In the genomic region with DNA sequence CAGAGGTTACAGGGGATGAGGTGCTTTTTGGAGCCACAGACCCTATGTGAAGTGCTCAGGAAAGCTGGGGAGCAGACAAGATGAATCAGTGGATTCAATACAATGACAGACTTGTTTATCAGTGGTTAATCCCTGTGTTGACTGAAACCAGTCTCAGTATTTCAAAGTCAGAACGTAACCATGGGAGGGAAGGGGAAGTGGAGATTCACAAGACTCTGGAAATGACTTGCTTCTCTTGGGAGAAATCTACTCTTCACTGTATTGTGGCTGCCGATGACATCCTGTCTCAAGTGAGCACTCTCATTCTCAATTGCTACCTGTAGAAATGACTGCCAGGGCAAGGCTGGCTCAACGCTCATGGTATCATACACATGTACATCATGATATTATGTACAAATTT, we compare ENCODE assay signal across 15 mouse cellular contexts.
"Had no signal": no experiment of that assay in that cellular context is flagged by ENCODE, and none has a peak within 500 bp of the region (broad histone marks: within the 10 kb centered on the region; RNA-seq: fewer than 3 reads in every experiment).

No protein-coding gene starts in this region.

- H3K27ac ChIP-seq: neural tube, embryonic 13.5 days; neural tube, embryonic 15.5 days; stomach, embryonic 15.5 days; stomach, postnatal 0 days had no signal

- H3K27me3 ChIP-seq: neural tube, embryonic 13.5 days; neural tube, embryonic 15.5 days; stomach, embryonic 15.5 days had no signal

- H3K9me3 ChIP-seq: neural tube, embryonic 13.5 days; neural tube, embryonic 15.5 days; stomach, embryonic 15.5 days had no signal

- H3K9ac ChIP-seq: neural tube, embryonic 13.5 days; neural tube, embryonic 15.5 days; stomach, embryonic 15.5 days had no signal

- H3K4me1 ChIP-seq: stomach, embryonic 15.5 days had no signal

- DNase-seq: retina, postnatal 1 day; right cerebral cortex, adult 18-20 months; right cerebral cortex, postnatal 14 days; right cerebral cortex, postnatal 25 days; right cerebral cortex, postnatal 4 days; spleen, adult 18-20 months; thymus, adult 18-20 months; thymus, adult 2 months; thymus, postnatal 25 days; thymus, postnatal 36 days; thymus, postnatal 4 days had no signal

- H3K4me2 ChIP-seq: neural tube, embryonic 13.5 days; neural tube, embryonic 15.5 days; stomach, embryonic 15.5 days had no signal

- H3K36me3 ChIP-seq: neural tube, embryonic 13.5 days; neural tube, embryonic 15.5 days; stomach, embryonic 15.5 days had no signal

- H3K4me3 ChIP-seq: neural tube, embryonic 13.5 days; neural tube, embryonic 15.5 days; stomach, embryonic 15.5 days had no signal
